Mouse (Mus musculus) heart, adult 2 months (tissue): Measurements from ENCODE around the gene Mybph.

Experiments
- CTCF ChIP-seq: fragments of 200-600 bp; IDR thresholded peaks from 2 replicates; pipeline ENCODE4 v1.8.1; 2022; ENCODE audit warnings: antibody characterized with exemption, mild to moderate bottlenecking, moderate library complexity
- EP300 ChIP-seq: fragments of 200-500 bp; IDR thresholded peaks from 2 replicates; pipeline ENCODE4 v1.6.1; 2011; ENCODE audit warnings: low read depth, low read length, control low read depth; ENCODE audit not compliant: insufficient read depth

- TF ChIP-seq EP300: no peak
- no peak for TF ChIP-seq CTCF
Measured at GRCm38 (mm10) chr1:134177976-134178375, 15.3 kb upstream of the Mybph start.
